Mouse (Mus musculus) thymus, postnatal 0 days (tissue): ENCODE measurements around the gene Prps1l3. TPM values are rescaled to one million over a fixed set of nuclear protein-coding genes. Genes with fewer than 3 reads are reported as not detected.
"Not testable (repeated sequence)": the region's sequence is repeated elsewhere in the genome, so short reads cannot be mapped to it uniquely, and the experiment has no call there.

Experiments
- DNase-seq: peaks from one replicate; pipeline ENCODE4 v3.0.0-alpha.2; 2015; ENCODE audit warnings: low spot score
- polyA plus RNA-seq: library from polyadenylated mRNA; unstranded; fragments of >200 nt; fragmentation: Nextera tagmentation; extraction: Ambion mirVana; gene quantifications from 2 replicates; pipeline ENCODE4 v1.2.1, GENCODE M21; 2015

Prps1l3 gene
- polyA plus RNA-seq, result 64.7 and 72.1 TPM in 2 replicates

- peak; percentile 96 for DNase-seq
Observed at GRCm38 (mm10) chr12:57230192-57230706, at the start of gene Prps1l3, which contains the start of gene Mipol1. Gene Prps1l3, plus strand, starts transcription at chr12:57230412. Gene Mipol1, plus strand, starts transcription at chr12:57230427.

GRCm38 (mm10) chr12:57184401-57185147 is 45.6 kb upstream of the Prps1l3 start:
- DNase-seq, result no peak

- DNase-seq, result peak; percentile 13
Observed at GRCm38 (mm10) chr12:57185475-57185874, 44.7 kb upstream of the Prps1l3 start.

GRCm38 (mm10) chr12:57186126-57186525 is 44.1 kb upstream of the Prps1l3 start:
- no peak for DNase-seq

- no peak for DNase-seq
Observed at GRCm38 (mm10) chr12:57187032-57187431, 43.2 kb upstream of the Prps1l3 start.

GRCm38 (mm10) chr12:57194609-57195008 is 35.6 kb upstream of the Prps1l3 start:
- DNase-seq, result peak; percentile 18

- DNase-seq, result no peak
Observed at GRCm38 (mm10) chr12:57196286-57196607, 34.0 kb upstream of the Prps1l3 start.

- DNase-seq, result peak; percentile 14
Observed at GRCm38 (mm10) chr12:57196608-57197362, 33.4 kb upstream of the Prps1l3 start.

- DNase-seq, result no peak
Observed at GRCm38 (mm10) chr12:57197363-57198026, 32.7 kb upstream of the Prps1l3 start, which contains the start of gene Slc25a21. Gene Slc25a21, minus strand, starts transcription at chr12:57197472.

GRCm38 (mm10) chr12:57198269-57198668 is 31.9 kb upstream of the Prps1l3 start:
- no peak for DNase-seq

- no peak for DNase-seq
Observed at GRCm38 (mm10) chr12:57199427-57199826, 30.8 kb upstream of the Prps1l3 start.

GRCm38 (mm10) chr12:57201901-57202300 is 28.3 kb upstream of the Prps1l3 start:
- no peak for DNase-seq

GRCm38 (mm10) chr12:57204276-57204851 is 25.8 kb upstream of the Prps1l3 start:
- no peak for DNase-seq

GRCm38 (mm10) chr12:57211353-57212311 is 18.6 kb upstream of the Prps1l3 start:
- DNase-seq, result peak; percentile 45

- DNase-seq, result not testable (repeated sequence)
Observed at GRCm38 (mm10) chr12:57212463-57212862, 17.7 kb upstream of the Prps1l3 start.

- DNase-seq, result no peak
Observed at GRCm38 (mm10) chr12:57226411-57226810, 3.8 kb upstream of the Prps1l3 start.

GRCm38 (mm10) chr12:57227776-57228175 is 2.4 kb upstream of the Prps1l3 start:
- no peak for DNase-seq

- DNase-seq, result no peak
Observed at GRCm38 (mm10) chr12:57229703-57230102, 509 bp upstream of the Prps1l3 start.

- DNase-seq, result peak; percentile 14
Observed at GRCm38 (mm10) chr12:57231085-57231875, 1.1 kb downstream of the Prps1l3 start.
